In the genomic region with DNA sequence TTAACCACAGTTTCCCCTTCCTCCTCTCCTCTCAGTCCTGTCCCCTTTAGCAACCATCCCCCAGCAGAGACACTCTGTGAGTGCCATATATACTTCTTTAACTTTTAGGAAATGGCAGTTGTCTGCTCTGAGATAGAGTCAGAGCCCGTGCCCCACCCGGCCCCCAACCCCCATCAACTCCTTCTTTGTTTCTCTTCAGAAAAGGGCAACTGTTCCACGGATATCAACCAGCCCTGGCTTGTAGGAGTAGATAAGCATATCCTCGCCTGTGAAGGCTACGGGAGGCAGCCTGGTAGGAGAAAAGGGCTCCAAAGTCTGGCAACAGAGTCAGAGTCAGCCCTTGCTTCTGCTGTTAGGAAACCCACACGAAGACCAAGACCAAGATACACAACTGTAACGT, we compare ENCODE assay signal across 17 mouse cellular contexts.
"Had no signal": no experiment of that assay in that cellular context is flagged by ENCODE, and none has a peak within 500 bp of the region (broad histone marks: within the 10 kb centered on the region; RNA-seq: fewer than 3 reads in every experiment).

No protein-coding gene starts in this region.

- H3K4me2 ChIP-seq: midbrain, embryonic 11.5 days had no signal

- H3K4me3 ChIP-seq: layer of hippocampus, adult 2 months had no signal

- ATAC-seq: intestine, embryonic 16.5 days had no signal

- H3K27ac ChIP-seq: kidney, postnatal 0 days; layer of hippocampus, adult 2 months; stomach, postnatal 0 days had no signal

- DNase-seq: kidney, adult 2 months; kidney, postnatal 25 days; layer of hippocampus, adult 9-11 months; lung, adult 2 months; lung, postnatal 14 days; lung, postnatal 4 days; midbrain, embryonic 14.5 days; right cerebral cortex, postnatal 14 days; right cerebral cortex, postnatal 4 days; thymus, adult 2 months; thymus, postnatal 14 days; thymus, postnatal 4 days had no signal
